Mouse (Mus musculus) forebrain, embryonic 12.5 days (tissue): ENCODE data around the gene Rtn2. TPM values are rescaled to one million over a fixed set of nuclear protein-coding genes. Genes with fewer than 3 reads are reported as not detected.

Experiments used
- ATAC-seq: fragments of 200-750 bp; cut with Nextera tagmentation; 2 replicates; pipeline ENCODE4 v1.8.0; 2017; ENCODE audit warnings: moderate TSS enrichment; ENCODE audit not compliant: low FRiP score
- H3K27ac ChIP-seq: fragments of 300-500 bp; sonication (generic); 2 replicates; pipeline ENCODE4 v1.5.1; 2016; ENCODE audit warnings: mild to moderate bottlenecking
- H3K27me3 ChIP-seq: fragments of 300-500 bp; sonication (generic); 2 replicates; pipeline ENCODE4 v1.6.1; 2016; ENCODE audit warnings: mild to moderate bottlenecking
- H3K36me3 ChIP-seq: fragments of 300-500 bp; sonication (generic); replicated peaks from 2 replicates; pipeline ENCODE4 v1.6.1; 2016; ENCODE audit warnings: mild to moderate bottlenecking
- H3K4me1 ChIP-seq: fragments of 300-500 bp; sonication (generic); 2 replicates; pipeline ENCODE4 v1.6.1; 2016
- H3K4me2 ChIP-seq: fragments of 300-500 bp; sonication (generic); 2 replicates; pipeline ENCODE4 v1.6.1; 2016; ENCODE audit warnings: mild to moderate bottlenecking, moderate library complexity
- H3K4me3 ChIP-seq: fragments of 300-500 bp; sonication (generic); replicated peaks from 2 replicates; pipeline ENCODE4 v1.5.1; 2016; ENCODE audit warnings: mild to moderate bottlenecking
- H3K9ac ChIP-seq: fragments of 300-500 bp; sonication (generic); 2 replicates; pipeline ENCODE4 v1.6.1; 2016; ENCODE audit warnings: mild to moderate bottlenecking
- H3K9me3 ChIP-seq: fragments of 300-500 bp; sonication (generic); 2 replicates; pipeline ENCODE4 v1.6.1; 2016
- WGBS: fragments of 180-500 bp; shearing (Covaris S2); methylation state at CpG from one replicate; pipeline ENCODE4 v1.1.7; 2016; 5-methylcytosine and 5-hydroxymethylcytosine counted together
- polyA plus RNA-seq: library from polyadenylated mRNA; unstranded; fragments of >200 nt; fragmentation: Nextera tagmentation; extraction: Ambion mirVana; gene quantifications from 2 replicates; pipeline ENCODE4 v1.2.1, GENCODE M21; 2016

Rtn2 gene
- polyA plus RNA-seq, 1 experiment from 2014 or later = 70.3 TPM

DNA sequence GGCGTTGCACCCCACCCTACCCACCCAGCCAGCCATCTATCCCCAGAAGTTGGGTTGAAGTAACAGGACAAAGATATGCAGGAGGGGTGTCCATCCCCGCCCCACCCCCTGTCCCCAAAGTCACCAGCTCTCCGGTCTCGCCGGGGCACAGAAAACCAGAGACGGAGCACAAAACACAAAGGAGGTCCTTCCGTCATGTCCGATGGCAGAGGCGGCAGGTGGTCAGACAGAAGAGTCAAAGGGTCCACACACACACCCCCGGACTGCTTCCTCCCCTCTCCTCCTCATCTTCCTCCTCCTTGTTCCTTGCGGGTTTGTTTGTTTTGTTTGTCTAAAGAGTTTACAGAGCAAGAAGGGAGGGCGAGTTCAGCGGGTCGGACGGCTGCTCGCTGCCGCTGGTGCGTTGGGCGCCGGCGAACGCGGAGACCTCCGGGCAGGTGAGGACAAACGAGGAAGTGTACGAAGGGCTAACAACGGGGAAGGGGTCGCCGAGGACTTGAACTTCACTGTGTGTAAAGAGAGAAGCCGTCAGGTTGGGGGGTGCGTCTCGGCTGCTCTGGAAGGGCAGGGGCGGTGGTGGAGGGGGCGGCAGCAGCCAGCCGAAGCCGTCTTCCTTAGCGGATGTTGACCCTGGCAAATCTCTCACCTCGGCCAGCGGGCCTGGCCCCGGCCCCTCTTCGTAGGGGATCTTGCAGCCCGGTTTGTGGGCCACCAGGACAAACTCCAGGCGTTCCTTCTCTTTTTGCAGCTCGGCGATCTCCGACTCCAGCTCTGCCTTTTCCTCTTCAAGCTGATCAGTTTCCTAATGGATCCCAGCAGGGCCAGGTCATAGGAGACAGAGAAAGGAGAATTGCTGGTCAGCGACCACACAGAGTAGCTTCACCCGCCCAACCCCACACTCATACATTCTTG, 22.3 kb downstream of the Rtn2 start:
- Histone ChIP-seq H3K4me1 (peaks cover 50% of the 10 kb centered on the region), H3K9ac (peak overlapping the region; percentile 41), H3K4me2 (peak overlapping the region; percentile 53), H3K9me3 (no peaks in the 10 kb centered on the region), H3K27ac (no peak overlapping the region), H3K27me3 (peaks cover 73% of the 10 kb centered on the region), H3K4me3 (peak overlapping the region; percentile 38), H3K36me3 (no peaks in the 10 kb centered on the region)
- 2% methylated on average over 48 of the region's 48 CpGs for WGBS
- no peak for ATAC-seq

- no peak for ATAC-seq
- Histone ChIP-seq H3K4me2 (peak overlapping the region; percentile 53), H3K9ac (no peak overlapping the region)
Measured at GRCm38 (mm10) chr7:19305413-19305735, 22.9 kb downstream of the Rtn2 start.

GRCm38 (mm10) chr7:19305796-19306765, 23.7 kb downstream of the Rtn2 start:
- Histone ChIP-seq H3K4me3 (no peak overlapping the region), H3K9ac (no peak overlapping the region), H3K4me1 (peaks cover 55% of the 10 kb centered on the region), H3K27ac (no peak overlapping the region), H3K27me3 (peaks cover 73% of the 10 kb centered on the region), H3K36me3 (no peaks in the 10 kb centered on the region), H3K9me3 (no peaks in the 10 kb centered on the region), H3K4me2 (no peak overlapping the region)
- 44% methylated on average over 16 of the region's 16 CpGs for WGBS
- no peak for ATAC-seq

More at GRCm38 (mm10) chr7:19305413-19305735, 22.9 kb downstream of the Rtn2 start:
- peak overlapping the region; percentile 38; the same call in 1 of the 2 replicates for H3K4me3 ChIP-seq
- H3K36me3 ChIP-seq = no peaks in the 10 kb centered on the region
- H3K9me3 ChIP-seq = no peaks in the 10 kb centered on the region
- WGBS = 8% methylated on average over 6 of the region's 6 CpGs
- H3K27me3 ChIP-seq = peaks cover 73% of the 10 kb centered on the region
- H3K4me1 ChIP-seq = peaks cover 54% of the 10 kb centered on the region
- H3K27ac ChIP-seq = no peak overlapping the region

GRCm38 (mm10) chr7:19306819-19307738, 24.7 kb downstream of the Rtn2 start:
- Histone ChIP-seq H3K27ac (no peak overlapping the region), H3K4me1 (peaks cover 47% of the 10 kb centered on the region)

DNA sequence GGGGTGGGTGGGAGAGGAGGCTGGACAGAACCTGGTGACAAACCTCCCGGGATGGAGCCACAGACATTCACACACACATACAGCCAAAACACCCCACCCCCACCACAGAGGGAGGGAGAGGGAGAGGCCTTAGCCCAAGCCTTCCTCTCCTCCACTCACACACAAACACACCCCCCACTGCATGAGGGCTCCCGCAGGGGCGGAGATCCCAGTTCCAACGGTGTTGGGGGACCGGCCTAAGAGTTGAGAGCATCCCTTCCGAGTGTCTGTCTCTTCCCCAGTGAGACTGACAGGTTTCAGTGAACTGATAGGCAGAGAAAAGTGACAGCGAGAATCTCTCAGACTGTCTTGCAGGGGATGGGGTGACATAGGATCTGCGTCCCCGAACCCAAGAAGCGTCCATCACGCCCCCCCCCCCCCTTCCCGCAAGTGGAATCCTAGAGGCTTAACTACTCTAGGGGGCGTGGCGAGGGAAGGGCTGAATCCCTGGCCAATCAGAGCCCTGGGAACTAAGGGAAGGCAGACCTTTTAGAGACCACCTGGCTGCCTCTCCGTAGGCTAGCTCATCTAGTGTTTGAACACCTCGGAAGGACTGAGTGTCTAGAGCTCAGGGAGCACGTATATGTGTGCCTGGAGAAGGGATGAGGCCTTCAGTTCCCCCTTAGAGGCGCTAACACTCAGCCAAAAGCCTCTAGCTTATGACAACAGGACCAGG, 25.5 kb downstream of the Rtn2 start:
- peak overlapping the region; percentile 44; the same call in 1 of the 2 replicates for H3K27ac ChIP-seq
- H3K9ac ChIP-seq = peak overlapping the region; percentile 45
- H3K4me3 ChIP-seq = peak overlapping the region; percentile 63
- ATAC-seq = peak; percentile 44
- peak overlapping the region; percentile 94 for H3K4me2 ChIP-seq
- peaks cover 46% of the 10 kb centered on the region for H3K4me1 ChIP-seq
- peaks cover 63% of the 10 kb centered on the region for H3K27me3 ChIP-seq
- H3K36me3 ChIP-seq = no peaks in the 10 kb centered on the region
- WGBS = 3% methylated on average over 18 of the region's 18 CpGs
- H3K9me3 ChIP-seq = no peaks in the 10 kb centered on the region

More at GRCm38 (mm10) chr7:19306819-19307738, 24.7 kb downstream of the Rtn2 start:
- H3K36me3 ChIP-seq = no peaks in the 10 kb centered on the region
- 0 out of 2 replicates have a peak overlapping the region, but pooled peaks have one; percentile 45 for H3K9ac ChIP-seq
- no peaks in the 10 kb centered on the region for H3K9me3 ChIP-seq
- peaks cover 68% of the 10 kb centered on the region for H3K27me3 ChIP-seq
- ATAC-seq = no peak
- H3K4me2 ChIP-seq = peak overlapping the region; percentile 94
- no peak overlapping the region for H3K4me3 ChIP-seq
- 76% methylated on average over 25 of the region's 25 CpGs for WGBS

- peak; percentile 87 for ATAC-seq
- no peaks in the 10 kb centered on the region for H3K36me3 ChIP-seq
- H3K9ac ChIP-seq = peak overlapping the region; percentile 47
- H3K4me1 ChIP-seq = peaks cover 43% of the 10 kb centered on the region
- H3K27me3 ChIP-seq = peaks cover 61% of the 10 kb centered on the region
- no peaks in the 10 kb centered on the region for H3K9me3 ChIP-seq
- peak overlapping the region; percentile 44; the same call in 1 of the 2 replicates for H3K27ac ChIP-seq
- H3K4me3 ChIP-seq = peak overlapping the region; percentile 63
- under 1% methylated on average over 58 of the region's 58 CpGs for WGBS
- H3K4me2 ChIP-seq = peak overlapping the region; percentile 94
Measured at GRCm38 (mm10) chr7:19308454-19309277, 26.2 kb downstream of the Rtn2 start.

- under 1% methylated on average over 48 of the region's 48 CpGs for WGBS
- H3K36me3 ChIP-seq = no peaks in the 10 kb centered on the region
- peaks cover 36% of the 10 kb centered on the region for H3K4me1 ChIP-seq
- peaks cover 61% of the 10 kb centered on the region for H3K27me3 ChIP-seq
- H3K27ac ChIP-seq = no peak overlapping the region
- ATAC-seq = no peak
- H3K4me2 ChIP-seq = peak overlapping the region; percentile 94
- no peaks in the 10 kb centered on the region for H3K9me3 ChIP-seq
- H3K9ac ChIP-seq = peak overlapping the region; percentile 47
- peak overlapping the region; percentile 63 for H3K4me3 ChIP-seq
Measured at GRCm38 (mm10) chr7:19309278-19309883, 27.0 kb downstream of the Rtn2 start.

DNA sequence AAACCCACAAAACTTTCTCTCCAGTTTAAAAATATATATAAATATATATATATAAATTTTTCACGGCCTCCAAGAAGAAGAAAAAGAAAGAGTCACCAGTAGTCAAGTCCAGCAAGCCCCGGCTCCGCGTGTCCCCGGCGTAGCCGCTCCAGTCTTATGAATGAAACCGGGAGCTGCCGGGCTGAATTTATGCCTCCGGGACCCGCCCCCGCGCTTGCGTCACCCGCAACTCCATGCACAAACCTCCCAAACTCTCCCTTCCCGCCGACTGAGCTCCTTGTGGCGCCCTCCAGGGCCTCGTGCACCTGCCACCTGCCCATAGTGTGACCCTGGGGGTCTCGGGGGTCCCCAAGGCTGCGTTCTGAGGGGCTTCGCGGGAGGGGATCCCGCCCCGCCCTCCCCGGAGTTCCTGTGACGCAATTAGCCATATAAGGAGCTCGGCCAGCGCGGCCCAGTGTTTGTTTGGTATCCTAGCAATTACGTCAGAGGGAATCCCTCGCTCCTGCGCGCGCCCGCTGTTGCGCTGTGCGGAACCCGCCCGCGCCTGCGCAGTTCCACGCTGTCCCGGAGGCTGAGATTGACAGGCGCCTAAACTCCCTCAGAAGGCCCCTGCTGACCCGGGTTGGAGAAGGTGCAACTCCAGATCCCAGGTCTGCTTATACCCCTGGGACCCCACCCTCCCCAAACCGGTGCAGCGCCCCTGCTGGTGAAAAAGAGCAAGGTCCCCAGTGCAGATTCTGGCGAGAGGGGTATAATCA, 27.6 kb downstream of the Rtn2 start, which contains the start of gene Fosb:
Gene Fosb, minus strand, starts transcription at position 168 of the 758 bp plus-strand sequence.
- under 1% methylated on average over 49 of the region's 49 CpGs for WGBS
- Histone ChIP-seq H3K27me3 (peaks cover 61% of the 10 kb centered on the region), H3K4me1 (peaks cover 29% of the 10 kb centered on the region), H3K4me2 (peak within 1 kb of the TSS; percentile 94), H3K27ac (no peak within 1 kb of the TSS), H3K4me3 (peak within 1 kb of the TSS; percentile 63), H3K36me3 (no peaks in the 10 kb centered on the region), H3K9ac (peak within 1 kb of the TSS; percentile 47), H3K9me3 (no peaks in the 10 kb centered on the region)
- ATAC-seq = peak; percentile 90

DNA sequence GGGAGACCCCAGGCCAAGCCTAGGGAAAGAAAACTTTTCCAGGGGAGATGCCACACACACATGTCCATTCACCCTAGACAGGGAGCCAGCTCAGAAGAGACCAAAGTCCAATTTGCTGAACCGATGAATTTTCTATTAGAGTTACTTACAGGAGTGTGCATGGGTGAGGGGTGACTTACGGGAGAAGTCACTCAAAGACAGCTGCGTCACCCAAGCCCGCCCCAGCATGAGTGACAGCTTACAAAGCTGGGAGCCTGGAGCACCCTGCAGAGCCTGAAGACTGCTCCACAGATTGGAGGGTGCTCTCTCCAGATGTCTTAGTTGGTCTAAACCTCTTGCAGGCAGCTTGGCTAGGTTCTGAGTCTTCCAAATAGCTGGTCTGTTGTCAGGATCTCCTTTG, 29.6 kb downstream of the Rtn2 start:
- Histone ChIP-seq H3K27me3 (peaks cover 50% of the 10 kb centered on the region), H3K27ac (no peak overlapping the region), H3K4me1 (peaks cover 31% of the 10 kb centered on the region), H3K4me2 (no peak overlapping the region), H3K9me3 (no peaks in the 10 kb centered on the region), H3K9ac (no peak overlapping the region), H3K36me3 (no peaks in the 10 kb centered on the region), H3K4me3 (no peak overlapping the region)
- WGBS = 36% methylated on average over 4 of the region's 4 CpGs
- ATAC-seq = no peak
